Mouse (Mus musculus) hindbrain, embryonic 14.5 days (tissue): ENCODE results near the gene Vps33b. TPM values are rescaled to one million over a fixed set of nuclear protein-coding genes. Genes with fewer than 3 reads are reported as not detected.

Experiments used
- ATAC-seq: fragments of 200-750 bp; cut with Nextera tagmentation; 2 replicates; pipeline ENCODE4 v1.8.0; 2017; ENCODE audit warnings: moderate number of reproducible peaks, mild to moderate bottlenecking, moderate TSS enrichment, moderate library complexity; ENCODE audit not compliant: low FRiP score
- DNase-seq: peaks from one replicate; pipeline ENCODE4 v3.0.0-alpha.2; 2015; ENCODE audit warnings: low spot score
- H3K27ac ChIP-seq: fragments of 300-500 bp; sonication (generic); 2 replicates; pipeline ENCODE4 v1.5.1; 2014; ENCODE audit warnings: mild to moderate bottlenecking, moderate library complexity
- H3K27me3 ChIP-seq: fragments of 300-500 bp; sonication (generic); 2 replicates; pipeline ENCODE4 v1.6.1; 2014; ENCODE audit warnings: mild to moderate bottlenecking, low read length, mixed read lengths; ENCODE audit not compliant: control insufficient read depth, insufficient read depth
- H3K36me3 ChIP-seq: fragments of 300-500 bp; sonication (generic); replicated peaks from 2 replicates; pipeline ENCODE4 v1.6.1; 2014; ENCODE audit not compliant: control insufficient read depth, insufficient read depth
- H3K4me1 ChIP-seq: fragments of 300-500 bp; sonication (generic); replicated peaks from 2 replicates; pipeline ENCODE4 v1.6.1; 2014; ENCODE audit warnings: antibody characterized with exemption, low read length, mixed read lengths; ENCODE audit not compliant: control insufficient read depth, insufficient read depth
- H3K4me2 ChIP-seq: fragments of 300-500 bp; sonication (generic); replicated peaks from 2 replicates; pipeline ENCODE4 v1.6.1; 2014; ENCODE audit warnings: mild to moderate bottlenecking, moderate library complexity
- H3K4me3 ChIP-seq: fragments of 300-500 bp; sonication (generic); replicated peaks from 2 replicates; pipeline ENCODE4 v1.5.1; 2014; ENCODE audit warnings: mild to moderate bottlenecking, low read length
- H3K9ac ChIP-seq: fragments of 300-500 bp; sonication (generic); 2 replicates; pipeline ENCODE4 v1.6.1; 2014
- H3K9me3 ChIP-seq: fragments of 300-500 bp; sonication (generic); 2 replicates; pipeline ENCODE4 v1.6.1; 2016; ENCODE audit warnings: low read length; ENCODE audit not compliant: control insufficient read depth
- WGBS: fragments of 180-500 bp; shearing (Covaris S2); extraction: QIAGEN DNeasy Blood & Tissue Kit; methylation state at CpG from one replicate; pipeline ENCODE4 v1.1.7; 2014; 5-methylcytosine and 5-hydroxymethylcytosine counted together
- polyA plus RNA-seq: library from polyadenylated mRNA; unstranded; fragments of >200 nt; fragmentation: Nextera tagmentation; extraction: Ambion mirVana; gene quantifications from 2 replicates; pipeline ENCODE4 v1.2.1, GENCODE M21; 2014

Vps33b gene
- polyA plus RNA-seq, 1 experiment from 2014 or later = 26.5 TPM

DNA sequence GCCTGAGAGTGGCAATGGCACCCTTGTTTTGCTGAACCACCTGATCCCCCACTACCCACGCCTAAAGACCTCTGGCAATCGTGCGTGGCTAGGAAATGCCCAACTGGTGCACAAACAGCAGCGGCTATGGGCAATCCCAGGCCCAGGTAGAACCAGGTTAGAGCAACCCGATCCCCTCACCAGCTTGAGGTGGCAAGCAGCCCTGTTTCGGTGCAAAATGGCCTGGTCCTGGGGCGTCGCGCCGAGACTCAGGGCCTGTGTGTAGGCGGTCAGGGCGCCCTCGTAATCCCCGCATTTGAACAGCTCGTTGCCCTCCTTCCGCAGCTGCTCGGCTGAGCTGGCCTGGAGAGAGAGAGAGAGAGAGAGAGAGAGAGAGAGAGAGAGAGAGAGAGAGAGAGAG, 69.9 kb downstream of the Vps33b start:
- Histone ChIP-seq H3K27ac (peak overlapping the region; percentile 90), H3K36me3 (peaks cover 36% of the 10 kb centered on the region), H3K27me3 (no peaks in the 10 kb centered on the region), H3K9ac (peak overlapping the region; percentile 80), H3K4me3 (peak overlapping the region; percentile 72), H3K9me3 (no peaks in the 10 kb centered on the region), H3K4me1 (peaks cover 52% of the 10 kb centered on the region), H3K4me2 (peak overlapping the region; percentile 83)
- DNase-seq (no peak), ATAC-seq (no peak)
- WGBS = 7% methylated on average over 15 of the region's 17 CpGs

DNA sequence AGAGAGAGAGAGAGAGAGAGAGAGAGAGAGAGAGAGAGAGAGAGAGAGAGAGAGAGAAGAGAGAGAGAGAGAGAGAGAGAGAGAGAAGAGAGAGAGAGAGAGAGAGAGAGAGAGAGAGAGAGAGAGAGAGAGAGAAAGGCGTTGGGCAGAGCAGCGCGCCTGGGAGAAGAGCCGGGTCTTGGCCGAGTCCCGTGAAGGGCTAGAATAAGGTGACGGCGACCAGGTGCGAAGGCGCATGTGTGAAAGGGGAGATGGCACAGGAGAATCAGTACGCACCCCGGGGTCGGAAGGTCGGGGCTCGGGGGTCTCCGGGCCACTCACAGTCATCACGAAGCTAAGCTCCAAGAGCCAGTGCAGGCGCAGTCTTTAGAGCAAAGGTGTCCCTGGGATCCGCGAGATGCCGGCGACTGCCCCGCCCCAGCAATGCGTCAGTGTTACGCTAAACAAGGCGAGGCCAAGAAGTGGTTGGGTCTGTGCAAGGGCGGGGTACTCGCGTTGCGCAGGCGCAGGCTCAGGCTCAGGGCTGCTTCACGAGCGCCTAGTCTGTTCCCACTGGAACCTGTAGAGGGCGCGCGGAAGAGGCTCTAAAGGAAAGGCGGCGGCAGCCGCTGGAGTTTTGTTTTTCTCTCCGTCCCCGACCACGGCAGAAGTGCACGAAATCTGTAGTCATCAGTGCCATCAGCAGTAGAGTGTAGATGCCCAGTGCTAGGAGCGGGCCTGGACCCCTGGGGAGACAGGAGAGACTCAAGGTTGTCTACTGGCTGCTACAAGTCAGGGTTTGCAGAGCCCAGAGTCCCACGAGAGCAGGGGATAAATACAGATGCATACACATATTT, 70.6 kb downstream of the Vps33b start:
- peak overlapping the region; percentile 80 for H3K9ac ChIP-seq
- no peaks in the 10 kb centered on the region for H3K9me3 ChIP-seq
- peak; percentile 96 for ATAC-seq
- 1% methylated on average over 45 of the region's 45 CpGs for WGBS
- DNase-seq = peak; percentile 99
- peak overlapping the region; percentile 90 for H3K27ac ChIP-seq
- peak overlapping the region; percentile 83 for H3K4me2 ChIP-seq
- peaks cover 30% of the 10 kb centered on the region for H3K36me3 ChIP-seq
- no peaks in the 10 kb centered on the region for H3K27me3 ChIP-seq
- H3K4me1 ChIP-seq = peaks cover 52% of the 10 kb centered on the region
- H3K4me3 ChIP-seq = peak overlapping the region; percentile 72

DNA sequence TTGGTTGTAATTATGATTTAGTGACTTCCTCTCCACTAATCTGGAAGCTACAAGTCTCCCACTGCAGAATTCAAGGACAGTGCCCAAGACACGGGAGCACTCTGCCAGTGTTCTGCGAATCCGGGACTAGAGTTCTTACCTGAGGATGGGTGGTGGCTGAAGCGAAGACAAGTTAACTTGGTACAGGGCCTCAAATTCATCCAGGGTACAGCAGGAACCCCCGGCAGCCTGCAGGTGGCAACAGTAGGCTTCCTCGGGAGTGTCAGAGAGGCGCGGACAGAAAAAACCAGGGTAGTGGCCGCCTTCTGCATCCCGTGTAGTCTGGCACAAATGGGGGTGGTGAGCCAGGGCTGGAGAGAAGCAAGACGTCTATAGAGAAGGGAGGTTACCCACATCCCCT, 71.3 kb downstream of the Vps33b start, which contains the start of gene Unc45a:
Gene Unc45a, minus strand, starts transcription at position 213 of the 400 bp plus-strand sequence.
- Histone ChIP-seq H3K27ac (peak within 1 kb of the TSS; percentile 90), H3K9ac (peak within 1 kb of the TSS; percentile 80), H3K27me3 (no peaks in the 10 kb centered on the region), H3K36me3 (peaks cover 22% of the 10 kb centered on the region), H3K4me2 (peak within 1 kb of the TSS; percentile 83), H3K4me1 (peaks cover 52% of the 10 kb centered on the region), H3K9me3 (no peaks in the 10 kb centered on the region), H3K4me3 (peak within 1 kb of the TSS; percentile 72)
- ATAC-seq (peak; percentile 52), DNase-seq (peak; percentile 64)
- WGBS = 3% methylated on average over 11 of the region's 11 CpGs

Other genes starting within 250 kb of the Vps33b start
- gene Zfp710, start 244.8 kb upstream of the Vps33b start, polyA plus RNA-seq = 14.7 and 17.5 TPM in 2 replicates
- 198 and 205 TPM in 2 replicates for gene Idh2, start 154.3 kb upstream of the Vps33b start, polyA plus RNA-seq
- gene Sema4b, start 82.8 kb upstream of the Vps33b start, polyA plus RNA-seq = 17.4 and 19.7 TPM in 2 replicates
- gene Cib1, start 36.8 kb upstream of the Vps33b start, polyA plus RNA-seq = 29.8 and 41.1 TPM in 2 replicates
- 3.4 and 3.8 TPM in 2 replicates for gene Gdpgp1, start 36.8 kb upstream of the Vps33b start, polyA plus RNA-seq
- gene Ttll13, start 23.3 kb upstream of the Vps33b start, polyA plus RNA-seq = 1.3 and 1.7 TPM in 2 replicates
- 67.8 and 70.4 TPM in 2 replicates for gene Ngrn, start 8.4 kb upstream of the Vps33b start, polyA plus RNA-seq
- gene Prc1, start 24.8 kb downstream of the Vps33b start, polyA plus RNA-seq = 33.0 and 39.3 TPM in 2 replicates
- gene Rccd1, start 54.8 kb downstream of the Vps33b start, polyA plus RNA-seq = 9.4 and 11.6 TPM in 2 replicates
- gene Unc45a, start 71.4 kb downstream of the Vps33b start, polyA plus RNA-seq = 43.3 and 43.9 TPM in 2 replicates
- gene Hddc3, start 73.5 kb downstream of the Vps33b start, polyA plus RNA-seq = 18.7 and 23.4 TPM in 2 replicates
- 18.9 and 21.6 TPM in 2 replicates for gene Man2a2, start 101.7 kb downstream of the Vps33b start, polyA plus RNA-seq
- gene Fes, start 118.3 kb downstream of the Vps33b start, polyA plus RNA-seq = 3.8 and 4.6 TPM in 2 replicates
- 6.0 and 6.7 TPM in 2 replicates for gene Furin, start 135.8 kb downstream of the Vps33b start, polyA plus RNA-seq